Mouse (Mus musculus): Measurements from ENCODE around the gene H6pd. TPM values are rescaled to one million over a fixed set of nuclear protein-coding genes. Genes with fewer than 3 reads are reported as not detected.

The H6pd gene
- polyA plus RNA-seq (2015; fragmentation: Nextera tagmentation; extraction: Ambion mirVana), result 31.6 and 41.6 TPM in 2 replicates

- H3K4me3 ChIP-seq (ENCODE audit: low read length), result peak within 1 kb of the TSS; percentile 81
- H3K27ac ChIP-seq (ENCODE audit: low read length), result peak within 1 kb of the TSS; percentile 98
- peak within 1 kb of the TSS; percentile 94 for H3K9ac ChIP-seq (ENCODE audit: low read depth, low read length)
- H3K4me2 ChIP-seq (ENCODE audit: low read depth, low read length), result peak within 1 kb of the TSS; percentile 85
- no peaks in the 10 kb centered on the region for H3K36me3 ChIP-seq (ENCODE audit: control insufficient read depth, insufficient read depth, low read length)
- 4% methylated on average over 52 of the region's 52 CpGs for WGBS
- ATAC-seq, result peak; percentile 93
- H3K4me1 ChIP-seq (ENCODE audit: control insufficient read depth, insufficient read depth, low read length), result peaks cover 25% of the 10 kb centered on the region
- no peaks in the 10 kb centered on the region for H3K9me3 ChIP-seq (ENCODE audit: control insufficient read depth, low read length)
- H3K27me3 ChIP-seq (replicated peaks; ENCODE audit: control insufficient read depth, insufficient read depth, low read length), result no peaks in the 10 kb centered on the region
These were observed at the start of gene H6pd for GRCm38 (mm10) chr4:150008853-150009586. H6pd (minus strand) TSS chr4:150009023.

- Histone ChIP-seq H3K36me3 (ENCODE audit: control insufficient read depth, insufficient read depth, low read length) (no peaks in the 10 kb centered on the region), H3K9me3 (ENCODE audit: control insufficient read depth, low read length) (no peaks in the 10 kb centered on the region), H3K4me3 (ENCODE audit: low read length) (no peak overlapping the region), H3K9ac (ENCODE audit: low read depth, low read length) (no peak overlapping the region), H3K27ac (ENCODE audit: low read length) (no peak overlapping the region), H3K27me3 (replicated peaks; ENCODE audit: control insufficient read depth, insufficient read depth, low read length) (no peaks in the 10 kb centered on the region), H3K4me1 (ENCODE audit: control insufficient read depth, insufficient read depth, low read length) (peaks cover 25% of the 10 kb centered on the region), H3K4me2 (ENCODE audit: low read depth, low read length) (no peak overlapping the region)
- no peak for ATAC-seq
- 92% methylated on average over 12 of the region's 12 CpGs for WGBS
These were observed 48.9 kb upstream of the H6pd start for GRCm38 (mm10) chr4:150057722-150058121.

- H3K36me3 ChIP-seq (ENCODE audit: control insufficient read depth, insufficient read depth, low read length), result no peaks in the 10 kb centered on the region
- no peak for ATAC-seq
- no peak overlapping the region for H3K4me3 ChIP-seq (ENCODE audit: low read length)
- no peaks in the 10 kb centered on the region for H3K9me3 ChIP-seq (ENCODE audit: control insufficient read depth, low read length)
- H3K27ac ChIP-seq (ENCODE audit: low read length), result no peak overlapping the region
- H3K27me3 ChIP-seq (replicated peaks; ENCODE audit: control insufficient read depth, insufficient read depth, low read length), result peaks cover 1% of the 10 kb centered on the region; the same call in 1 of the 2 replicates
- WGBS, result 87% methylated on average over 7 of the region's 7 CpGs
- H3K4me1 ChIP-seq (ENCODE audit: control insufficient read depth, insufficient read depth, low read length), result peaks cover 16% of the 10 kb centered on the region
- no peak overlapping the region for H3K9ac ChIP-seq (ENCODE audit: low read depth, low read length)
- H3K4me2 ChIP-seq (ENCODE audit: low read depth, low read length), result no peak overlapping the region
These were observed 47.3 kb upstream of the H6pd start for GRCm38 (mm10) chr4:150056171-150056570.

- Histone ChIP-seq H3K4me1 (ENCODE audit: control insufficient read depth, insufficient read depth, low read length) (peaks cover 11% of the 10 kb centered on the region), H3K27ac (ENCODE audit: low read length) (no peak overlapping the region), H3K9ac (ENCODE audit: low read depth, low read length) (no peak overlapping the region), H3K4me2 (ENCODE audit: low read depth, low read length) (no peak overlapping the region), H3K9me3 (ENCODE audit: control insufficient read depth, low read length) (no peaks in the 10 kb centered on the region), H3K27me3 (replicated peaks; ENCODE audit: control insufficient read depth, insufficient read depth, low read length) (peaks cover 3% of the 10 kb centered on the region), H3K36me3 (ENCODE audit: control insufficient read depth, insufficient read depth, low read length) (no peaks in the 10 kb centered on the region), H3K4me3 (ENCODE audit: low read length) (no peak overlapping the region)
- ATAC-seq, result no peak
- 96% methylated on average over 3 of the region's 3 CpGs for WGBS
These were observed 43.6 kb upstream of the H6pd start for GRCm38 (mm10) chr4:150052380-150052779.

GRCm38 (mm10) chr4:150051514-150051913 lies 42.7 kb upstream of the H6pd start:
- Histone ChIP-seq H3K9ac (ENCODE audit: low read depth, low read length) (no peak overlapping the region), H3K36me3 (ENCODE audit: control insufficient read depth, insufficient read depth, low read length) (no peaks in the 10 kb centered on the region), H3K27me3 (replicated peaks; ENCODE audit: control insufficient read depth, insufficient read depth, low read length) (peaks cover 3% of the 10 kb centered on the region), H3K4me1 (ENCODE audit: control insufficient read depth, insufficient read depth, low read length) (peaks cover 11% of the 10 kb centered on the region), H3K27ac (ENCODE audit: low read length) (no peak overlapping the region), H3K4me2 (ENCODE audit: low read depth, low read length) (no peak overlapping the region), H3K9me3 (ENCODE audit: control insufficient read depth, low read length) (no peaks in the 10 kb centered on the region), H3K4me3 (ENCODE audit: low read length) (no peak overlapping the region)
- 73% methylated on average over 8 of the region's 8 CpGs for WGBS
- ATAC-seq, result no peak

- WGBS, result 27% methylated on average over 13 of the region's 13 CpGs
- Histone ChIP-seq H3K4me3 (ENCODE audit: low read length) (peak overlapping the region; percentile 56; the same call in 1 of the 2 replicates), H3K27me3 (replicated peaks; ENCODE audit: control insufficient read depth, insufficient read depth, low read length) (peaks cover 3% of the 10 kb centered on the region)
These were observed 40.9 kb upstream of the H6pd start for GRCm38 (mm10) chr4:150049564-150050226.

GRCm38 (mm10) chr4:150049157-150049513 lies 40.3 kb upstream of the H6pd start:
- Histone ChIP-seq H3K4me2 (ENCODE audit: low read depth, low read length) (peak overlapping the region; percentile 87), H3K36me3 (ENCODE audit: control insufficient read depth, insufficient read depth, low read length) (no peaks in the 10 kb centered on the region), H3K27me3 (replicated peaks; ENCODE audit: control insufficient read depth, insufficient read depth, low read length) (peaks cover 3% of the 10 kb centered on the region), H3K9me3 (ENCODE audit: control insufficient read depth, low read length) (no peaks in the 10 kb centered on the region), H3K9ac (ENCODE audit: low read depth, low read length) (peak overlapping the region; percentile 63), H3K4me1 (ENCODE audit: control insufficient read depth, insufficient read depth, low read length) (peaks cover 11% of the 10 kb centered on the region), H3K27ac (ENCODE audit: low read length) (no peak overlapping the region), H3K4me3 (ENCODE audit: low read length) (peak overlapping the region; percentile 56)
- no peak for ATAC-seq
- 21% methylated on average over 15 of the region's 15 CpGs for WGBS

More at GRCm38 (mm10) chr4:150049564-150050226, 40.9 kb upstream of the H6pd start:
- H3K9ac ChIP-seq (ENCODE audit: low read depth, low read length), result no peak overlapping the region
- H3K36me3 ChIP-seq (ENCODE audit: control insufficient read depth, insufficient read depth, low read length), result no peaks in the 10 kb centered on the region
- H3K4me1 ChIP-seq (ENCODE audit: control insufficient read depth, insufficient read depth, low read length), result peaks cover 11% of the 10 kb centered on the region
- H3K9me3 ChIP-seq (ENCODE audit: control insufficient read depth, low read length), result no peaks in the 10 kb centered on the region
- ATAC-seq, result no peak
- H3K27ac ChIP-seq (ENCODE audit: low read length), result no peak overlapping the region
- peak overlapping the region; percentile 87 for H3K4me2 ChIP-seq (ENCODE audit: low read depth, low read length)

- Histone ChIP-seq H3K36me3 (ENCODE audit: control insufficient read depth, insufficient read depth, low read length) (no peaks in the 10 kb centered on the region), H3K4me3 (ENCODE audit: low read length) (peak overlapping the region; percentile 56), H3K27ac (ENCODE audit: low read length) (no peak overlapping the region), H3K9ac (ENCODE audit: low read depth, low read length) (peak overlapping the region; percentile 63), H3K4me1 (ENCODE audit: control insufficient read depth, insufficient read depth, low read length) (peaks cover 11% of the 10 kb centered on the region), H3K27me3 (replicated peaks; ENCODE audit: control insufficient read depth, insufficient read depth, low read length) (peaks cover 3% of the 10 kb centered on the region), H3K9me3 (ENCODE audit: control insufficient read depth, low read length) (peaks cover 1% of the 10 kb centered on the region; the same call in 1 of the 2 replicates), H3K4me2 (ENCODE audit: low read depth, low read length) (peak overlapping the region; percentile 87)
- peak; percentile 61 for ATAC-seq
- 2% methylated on average over 49 of the region's 49 CpGs for WGBS
These were observed 39.8 kb upstream of the H6pd start for GRCm38 (mm10) chr4:150048478-150049156.

GRCm38 (mm10) chr4:150048038-150048437 lies 39.2 kb upstream of the H6pd start:
- peaks cover 2% of the 10 kb centered on the region; the same call in 1 of the 2 replicates for H3K9me3 ChIP-seq (ENCODE audit: control insufficient read depth, low read length)
- WGBS, result under 1% methylated on average over 20 of the region's 20 CpGs
- H3K4me3 ChIP-seq (ENCODE audit: low read length), result peak overlapping the region; percentile 56
- peaks cover 11% of the 10 kb centered on the region for H3K4me1 ChIP-seq (ENCODE audit: control insufficient read depth, insufficient read depth, low read length)
- ATAC-seq, result peak; percentile 74
- H3K36me3 ChIP-seq (ENCODE audit: control insufficient read depth, insufficient read depth, low read length), result no peaks in the 10 kb centered on the region
- peak overlapping the region; percentile 87 for H3K4me2 ChIP-seq (ENCODE audit: low read depth, low read length)
- H3K27ac ChIP-seq (ENCODE audit: low read length), result no peak overlapping the region
- H3K27me3 ChIP-seq (replicated peaks; ENCODE audit: control insufficient read depth, insufficient read depth, low read length), result peaks cover 3% of the 10 kb centered on the region
- H3K9ac ChIP-seq (ENCODE audit: low read depth, low read length), result peak overlapping the region; percentile 63

Measured in intestine, embryonic 16.5 days (tissue).